Mouse (Mus musculus) kidney, embryonic 16.5 days (tissue): Measurements from ENCODE around the gene Rpsa. TPM values are rescaled to one million over a fixed set of nuclear protein-coding genes. Genes with fewer than 3 reads are reported as not detected.

Source experiments
- ATAC-seq: fragments of 200-750 bp; cut with Nextera tagmentation; 2 replicates; pipeline ENCODE4 v1.8.0; 2017; ENCODE audit warnings: moderate TSS enrichment; ENCODE audit not compliant: low FRiP score, low TSS enrichment
- H3K27ac ChIP-seq: fragments of 300-500 bp; sonication (generic); 2 replicates; pipeline ENCODE4 v1.5.1; 2014; ENCODE audit warnings: low read length
- H3K27me3 ChIP-seq: fragments of 300-500 bp; sonication (generic); 2 replicates; pipeline ENCODE4 v1.6.1; 2014; ENCODE audit warnings: low read length, control low read depth, mixed read lengths; ENCODE audit not compliant: insufficient read depth
- H3K36me3 ChIP-seq: fragments of 300-500 bp; sonication (generic); 2 replicates; pipeline ENCODE4 v1.6.1; 2014; ENCODE audit warnings: low read length, control low read depth, mixed read lengths; ENCODE audit not compliant: insufficient read depth
- H3K4me1 ChIP-seq: fragments of 300-500 bp; sonication (generic); 2 replicates; pipeline ENCODE4 v1.6.1; 2014; ENCODE audit warnings: low read length, control low read depth, mixed read lengths; ENCODE audit not compliant: insufficient read depth
- H3K4me2 ChIP-seq: fragments of 300-500 bp; sonication (generic); replicated peaks from 2 replicates; pipeline ENCODE4 v1.6.1; 2014; ENCODE audit warnings: low read depth, low read length
- H3K4me3 ChIP-seq: fragments of 300-500 bp; sonication (generic); 2 replicates; pipeline ENCODE4 v1.5.1; 2014; ENCODE audit warnings: mild to moderate bottlenecking, low read length
- H3K9ac ChIP-seq: fragments of 300-500 bp; sonication (generic); replicated peaks from 2 replicates; pipeline ENCODE4 v1.6.1; 2014; ENCODE audit warnings: low read length
- H3K9me3 ChIP-seq: fragments of 300-500 bp; sonication (generic); 2 replicates; pipeline ENCODE4 v1.6.1; 2016; ENCODE audit warnings: low read length, control low read depth
- WGBS: fragments of 180-500 bp; shearing (Covaris S2); extraction: QIAGEN DNeasy Blood & Tissue Kit; methylation state at CpG from one replicate; pipeline ENCODE4 v1.1.7; 2014; 5-methylcytosine and 5-hydroxymethylcytosine counted together
- polyA plus RNA-seq: library from polyadenylated mRNA; unstranded; fragments of >200 nt; fragmentation: Nextera tagmentation; extraction: Ambion mirVana; gene quantifications from 2 replicates; pipeline ENCODE4 v1.2.1, GENCODE M21; 2015

Gene Rpsa
- polyA plus RNA-seq, 1 experiment from 2014 or later, result 1,498 TPM

DNA sequence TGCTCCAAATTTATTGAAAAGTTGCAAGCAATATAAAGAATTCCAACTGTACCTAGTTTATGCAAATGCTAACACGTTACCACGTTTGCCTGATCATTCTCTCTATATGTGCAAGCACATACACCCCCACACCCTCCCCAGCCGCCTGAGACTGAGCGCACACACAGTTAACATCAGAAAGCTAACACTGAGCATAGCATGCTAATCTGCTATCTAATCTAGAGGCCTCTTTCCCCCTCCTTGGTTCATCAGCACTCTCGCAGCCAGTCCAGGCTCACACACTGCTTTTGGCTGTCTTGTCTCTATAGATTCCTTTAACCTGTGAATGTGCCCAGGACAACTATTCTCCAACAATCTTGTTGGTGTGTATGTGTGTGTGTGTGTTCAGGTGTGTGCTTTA lies 23.7 kb downstream of the Rpsa start:
- Histone ChIP-seq H3K4me1 (no peaks in the 10 kb centered on the region), H3K27ac (no peak overlapping the region), H3K27me3 (no peaks in the 10 kb centered on the region), H3K4me2 (no peak overlapping the region), H3K36me3 (no peaks in the 10 kb centered on the region), H3K9ac (no peak overlapping the region), H3K9me3 (no peaks in the 10 kb centered on the region), H3K4me3 (no peak overlapping the region)
- no peak for ATAC-seq
- WGBS, result 75% methylated on average over 5 of the region's 5 CpGs

DNA sequence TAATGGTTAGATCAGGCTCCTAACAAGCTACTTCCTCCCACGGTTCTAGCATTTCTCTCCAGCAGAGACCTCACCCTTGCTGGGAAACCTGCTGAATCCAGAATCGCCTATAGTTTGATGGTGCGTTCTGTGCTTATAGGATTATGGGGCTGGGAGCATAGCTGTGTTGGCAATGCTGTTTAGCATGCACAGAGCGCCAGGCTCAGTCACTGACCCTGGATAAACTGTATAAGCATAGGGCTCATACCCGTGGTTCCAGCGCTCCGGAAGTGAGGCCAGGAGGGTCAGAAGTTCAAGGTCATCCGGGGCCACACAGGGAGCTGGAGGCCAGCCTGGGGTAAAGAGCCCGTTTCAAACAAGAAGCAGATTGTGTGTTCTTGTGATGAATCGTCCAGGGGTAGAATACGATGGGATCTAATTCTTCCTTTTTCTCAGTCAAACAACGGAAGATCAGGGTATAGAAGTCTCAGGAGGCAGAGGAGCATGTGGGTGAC lies 24.5 kb downstream of the Rpsa start:
- no peak overlapping the region for H3K9ac ChIP-seq
- ATAC-seq, result no peak
- no peaks in the 10 kb centered on the region for H3K9me3 ChIP-seq
- H3K4me1 ChIP-seq, result no peaks in the 10 kb centered on the region
- no peak overlapping the region for H3K27ac ChIP-seq
- no peaks in the 10 kb centered on the region for H3K36me3 ChIP-seq
- H3K27me3 ChIP-seq, result no peaks in the 10 kb centered on the region
- 80% methylated on average over 12 of the region's 12 CpGs for WGBS
- H3K4me2 ChIP-seq, result no peak overlapping the region
- no peak overlapping the region for H3K4me3 ChIP-seq

DNA sequence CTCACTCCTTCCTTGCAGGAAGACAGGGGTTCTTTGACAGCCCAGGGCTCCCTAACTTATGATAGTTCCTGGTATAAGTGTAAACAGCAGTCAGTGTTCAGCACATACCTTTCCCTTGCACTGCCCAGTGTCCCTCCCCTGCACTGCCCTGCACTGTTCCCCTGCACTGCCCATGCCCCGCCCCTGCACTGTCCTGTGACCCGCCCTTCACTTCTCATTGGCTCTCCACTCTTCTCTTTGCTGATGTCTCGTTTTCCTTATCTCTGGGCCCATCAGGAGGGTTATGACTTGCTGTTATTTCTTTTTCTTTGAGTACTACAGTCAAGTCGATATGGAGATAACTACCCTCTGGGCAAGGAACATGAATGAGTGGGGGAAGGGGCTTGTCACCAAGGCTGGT lies 30.6 kb downstream of the Rpsa start:
- ATAC-seq, result peak; percentile 82
- Histone ChIP-seq H3K4me3 (no peak overlapping the region), H3K4me1 (no peaks in the 10 kb centered on the region), H3K36me3 (no peaks in the 10 kb centered on the region), H3K4me2 (no peak overlapping the region), H3K9me3 (no peaks in the 10 kb centered on the region), H3K9ac (no peak overlapping the region), H3K27ac (no peak overlapping the region), H3K27me3 (no peaks in the 10 kb centered on the region)
- 36% methylated on average over 4 of the region's 4 CpGs for WGBS

DNA sequence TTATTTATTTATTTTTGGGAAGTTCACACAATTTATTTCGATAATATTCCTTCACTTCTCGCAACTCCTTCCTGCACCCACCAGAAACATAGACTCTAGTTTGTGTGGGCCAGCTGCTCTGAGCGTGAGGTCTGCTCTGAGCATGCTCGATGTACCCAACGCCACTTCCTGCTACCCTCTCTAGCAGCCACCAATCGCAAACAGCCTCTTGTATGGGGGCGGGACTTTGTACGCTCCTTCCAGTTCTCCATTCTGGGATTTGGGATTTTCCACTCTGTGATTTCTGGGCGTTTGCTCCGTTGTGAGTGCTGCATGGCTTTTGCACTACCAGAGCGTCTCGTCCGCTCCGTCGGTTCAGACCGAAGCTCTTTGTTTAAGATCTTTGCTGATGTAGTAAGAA lies 36.4 kb downstream of the Rpsa start:
- H3K4me3 ChIP-seq, result no peak overlapping the region
- no peak overlapping the region for H3K27ac ChIP-seq
- H3K4me2 ChIP-seq, result no peak overlapping the region
- H3K9me3 ChIP-seq, result no peaks in the 10 kb centered on the region
- no peak for ATAC-seq
- no peaks in the 10 kb centered on the region for H3K27me3 ChIP-seq
- no peaks in the 10 kb centered on the region for H3K4me1 ChIP-seq
- 86% methylated on average over 16 of the region's 16 CpGs for WGBS
- H3K36me3 ChIP-seq, result no peaks in the 10 kb centered on the region
- no peak overlapping the region for H3K9ac ChIP-seq

DNA sequence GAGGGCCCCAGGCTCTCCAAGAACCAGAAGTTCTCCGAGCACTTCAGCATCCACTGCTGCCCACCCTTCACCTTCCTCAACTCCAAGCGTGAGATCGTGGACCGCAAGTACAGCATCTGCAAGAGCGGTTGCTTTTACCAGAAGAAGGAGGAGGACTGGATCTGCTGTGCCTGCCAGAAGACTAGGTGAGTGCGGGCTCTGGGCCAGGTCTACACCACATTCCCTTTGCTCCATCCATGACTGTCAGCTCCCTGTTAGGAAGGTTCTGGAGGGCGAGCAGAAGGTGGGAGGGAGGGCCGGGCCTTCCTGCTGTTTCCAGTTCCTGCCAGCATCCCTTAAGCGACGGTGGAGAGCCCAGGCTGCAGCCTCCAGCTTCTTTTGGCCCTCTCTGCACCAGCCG lies 40.3 kb downstream of the Rpsa start:
- Histone ChIP-seq H3K4me3 (no peak overlapping the region), H3K4me2 (no peak overlapping the region), H3K36me3 (no peaks in the 10 kb centered on the region), H3K4me1 (no peaks in the 10 kb centered on the region), H3K9ac (no peak overlapping the region), H3K27ac (no peak overlapping the region), H3K9me3 (peaks cover 3% of the 10 kb centered on the region; the same call in 1 of the 2 replicates), H3K27me3 (no peaks in the 10 kb centered on the region)
- 71% methylated on average over 11 of the region's 11 CpGs for WGBS
- ATAC-seq, result no peak

DNA sequence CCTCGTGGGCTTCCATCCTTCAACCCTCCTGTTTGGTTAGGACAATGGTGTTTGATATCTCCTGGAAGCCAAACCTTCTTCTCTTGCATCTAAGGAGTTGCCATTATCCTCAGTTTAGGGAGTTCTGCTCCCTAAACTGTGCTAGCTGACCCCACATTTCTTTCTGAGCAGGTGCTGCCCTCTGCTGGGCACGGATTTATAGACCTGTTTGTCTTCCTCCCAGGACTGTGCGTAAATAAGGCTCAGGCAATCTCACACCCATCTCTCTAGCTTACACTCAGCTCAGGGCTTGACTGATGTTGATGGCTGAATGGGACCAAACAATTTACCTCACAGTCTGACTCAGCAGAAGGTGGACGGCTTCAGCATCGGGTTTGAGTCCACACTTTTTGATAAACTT lies 43.8 kb downstream of the Rpsa start:
- Histone ChIP-seq H3K9me3 (peaks cover 3% of the 10 kb centered on the region; the same call in 1 of the 2 replicates), H3K27me3 (no peaks in the 10 kb centered on the region), H3K4me3 (no peak overlapping the region), H3K4me1 (no peaks in the 10 kb centered on the region), H3K4me2 (no peak overlapping the region), H3K9ac (no peak overlapping the region), H3K36me3 (no peaks in the 10 kb centered on the region), H3K27ac (no peak overlapping the region)
- 0 out of 2 replicates have a peak, but pooled peaks have one; percentile 27 for ATAC-seq
- WGBS, result 41% methylated on average over 5 of the region's 5 CpGs

DNA sequence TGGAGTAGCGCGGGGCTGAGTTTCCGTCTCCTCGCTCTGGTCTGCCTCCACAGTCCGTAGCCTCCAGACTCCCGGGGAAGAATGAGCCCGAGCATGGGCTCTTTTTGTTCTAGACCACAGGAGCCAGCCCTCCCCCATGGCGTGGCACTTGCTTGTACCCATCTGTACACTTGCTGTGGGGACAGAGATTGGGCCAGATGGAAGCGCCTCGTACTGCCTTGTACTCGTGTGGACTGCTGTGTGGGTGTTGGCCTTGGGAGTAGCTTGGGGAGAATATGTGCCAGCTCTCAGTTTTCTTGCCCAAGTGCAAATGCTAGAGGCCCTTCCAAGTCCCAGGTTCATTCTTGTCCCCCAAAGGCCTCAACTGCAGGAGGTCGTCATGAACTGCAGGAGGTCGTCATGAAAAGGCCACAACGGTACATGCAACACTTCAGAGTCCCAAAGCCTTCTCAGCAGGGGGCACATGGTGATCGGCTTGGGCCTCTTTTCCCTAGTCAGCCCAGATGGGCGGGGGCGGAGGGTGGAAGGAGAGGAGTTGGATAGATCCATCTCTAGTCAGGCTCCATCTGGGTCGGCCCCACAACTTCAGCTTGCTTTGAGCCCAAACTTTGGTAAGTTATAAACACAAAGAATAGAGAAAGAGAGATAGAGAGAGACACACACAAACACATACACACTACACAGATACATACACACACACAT lies 47.1 kb downstream of the Rpsa start:
- no peaks in the 10 kb centered on the region for H3K36me3 ChIP-seq
- WGBS, result 89% methylated on average over 18 of the region's 18 CpGs
- ATAC-seq, result no peak
- no peak overlapping the region for H3K4me2 ChIP-seq
- H3K4me3 ChIP-seq, result no peak overlapping the region
- peaks cover 3% of the 10 kb centered on the region; the same call in 1 of the 2 replicates for H3K9me3 ChIP-seq
- H3K9ac ChIP-seq, result no peak overlapping the region
- no peaks in the 10 kb centered on the region for H3K27me3 ChIP-seq
- no peaks in the 10 kb centered on the region for H3K4me1 ChIP-seq
- no peak overlapping the region for H3K27ac ChIP-seq

DNA sequence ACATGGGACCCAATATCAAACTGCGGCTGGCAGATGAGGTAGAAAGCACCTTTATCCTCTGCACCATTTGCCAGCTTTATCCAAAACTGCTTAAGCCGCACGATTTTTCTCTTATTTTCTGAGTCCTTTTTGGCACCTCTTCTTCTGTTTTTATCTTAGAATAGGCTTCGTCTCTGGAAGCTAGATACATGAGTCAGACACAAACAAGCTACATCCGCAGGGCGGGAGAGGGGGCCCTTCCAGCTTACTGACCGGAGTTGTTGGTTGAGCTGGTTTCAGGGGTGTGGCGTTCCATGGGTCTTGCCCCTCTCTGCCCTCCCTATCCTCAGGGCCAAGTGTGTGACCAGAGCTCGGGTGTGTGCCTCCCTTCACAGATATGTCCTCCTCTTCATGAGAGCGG lies 51.3 kb downstream of the Rpsa start:
- no peaks in the 10 kb centered on the region for H3K9me3 ChIP-seq
- no peak overlapping the region for H3K4me3 ChIP-seq
- H3K4me2 ChIP-seq, result no peak overlapping the region
- H3K4me1 ChIP-seq, result no peaks in the 10 kb centered on the region
- WGBS, result 82% methylated on average over 10 of the region's 10 CpGs
- H3K27ac ChIP-seq, result no peak overlapping the region
- H3K9ac ChIP-seq, result no peak overlapping the region
- no peaks in the 10 kb centered on the region for H3K36me3 ChIP-seq
- ATAC-seq, result no peak
- H3K27me3 ChIP-seq, result no peaks in the 10 kb centered on the region

Other genes with a start within 250 kb of the Rpsa start
- 54.2 and 56.5 TPM in 2 replicates for gene Wdr48, start 232.8 kb upstream of the Rpsa start, polyA plus RNA-seq
- gene Gorasp1, start 190.1 kb upstream of the Rpsa start, polyA plus RNA-seq, result 28.0 and 29.5 TPM in 2 replicates
- gene Ttc21a, start 190.1 kb upstream of the Rpsa start, polyA plus RNA-seq, result 0.20 and 0.35 TPM in 2 replicates
- 7.1 and 8.7 TPM in 2 replicates for gene Csrnp1, start 143.0 kb upstream of the Rpsa start, polyA plus RNA-seq
- gene Xirp1, start 104.1 kb upstream of the Rpsa start, polyA plus RNA-seq, result 0.22 and 0.23 TPM in 2 replicates
- 5.3 and 7.9 TPM in 2 replicates for gene Cx3cr1, start 57.8 kb upstream of the Rpsa start, polyA plus RNA-seq
- not detected in 2 replicates for gene Ccr8, start 35.6 kb upstream of the Rpsa start, polyA plus RNA-seq
- gene Slc25a38, start 17.3 kb upstream of the Rpsa start, polyA plus RNA-seq, result 36.3 and 37.0 TPM in 2 replicates
- not detected in 2 replicates for gene Mobp, start 22.0 kb downstream of the Rpsa start, polyA plus RNA-seq
- gene Myrip, start 173.8 kb downstream of the Rpsa start, polyA plus RNA-seq, result 0.19 and 0.30 TPM in 2 replicates